Mouse (Mus musculus) intestine, embryonic 15.5 days (tissue): Measurements from ENCODE around the gene Kcnd3. TPM values are rescaled to one million over a fixed set of nuclear protein-coding genes. Genes with fewer than 3 reads are reported as not detected.

Experiments used
- ATAC-seq: fragments of 200-750 bp; cut with Nextera tagmentation; 2 replicates; pipeline ENCODE4 v1.8.0; 2017; ENCODE audit warnings: moderate TSS enrichment, moderate library complexity
- H3K27ac ChIP-seq: fragments of 300-500 bp; sonication (generic); 2 replicates; pipeline ENCODE4 v1.5.1; 2015; ENCODE audit warnings: mild to moderate bottlenecking, inconsistent platforms
- H3K27me3 ChIP-seq: fragments of 300-500 bp; sonication (generic); replicated peaks from 2 replicates; pipeline ENCODE4 v1.6.1; 2015; ENCODE audit warnings: inconsistent platforms
- H3K36me3 ChIP-seq: fragments of 300-500 bp; sonication (generic); 2 replicates; pipeline ENCODE4 v1.6.1; 2015; ENCODE audit warnings: inconsistent platforms
- H3K4me1 ChIP-seq: fragments of 300-500 bp; sonication (generic); replicated peaks from 2 replicates; pipeline ENCODE4 v1.6.1; 2015; ENCODE audit warnings: inconsistent platforms
- H3K4me2 ChIP-seq: fragments of 300-500 bp; sonication (generic); replicated peaks from 2 replicates; pipeline ENCODE4 v1.6.1; 2015; ENCODE audit warnings: mild to moderate bottlenecking, inconsistent platforms
- H3K4me3 ChIP-seq: fragments of 300-500 bp; sonication (generic); replicated peaks from 2 replicates; pipeline ENCODE4 v1.5.1; 2015; ENCODE audit warnings: inconsistent platforms
- H3K9ac ChIP-seq: fragments of 300-500 bp; sonication (generic); 2 replicates; pipeline ENCODE4 v1.6.1; 2015; ENCODE audit warnings: inconsistent platforms
- H3K9me3 ChIP-seq: fragments of 300-500 bp; sonication (generic); 2 replicates; pipeline ENCODE4 v1.6.1; 2016; ENCODE audit warnings: inconsistent platforms
- WGBS: fragments of 180-500 bp; shearing (Covaris S2); methylation state at CpG from one replicate; pipeline ENCODE4 v1.1.7; 2015; 5-methylcytosine and 5-hydroxymethylcytosine counted together
- polyA plus RNA-seq: library from polyadenylated mRNA; unstranded; fragments of >200 nt; fragmentation: Nextera tagmentation; extraction: Ambion mirVana; gene quantifications from 2 replicates; pipeline ENCODE4 v1.2.1, GENCODE M21; 2015

The Kcnd3 gene
- polyA plus RNA-seq, 1 experiment from 2014 or later = 4.3 TPM

- Histone ChIP-seq H3K27me3 (no peaks in the 10 kb centered on the region), H3K4me3 (no peak overlapping the region), H3K36me3 (no peaks in the 10 kb centered on the region), H3K27ac (no peak overlapping the region), H3K9me3 (no peaks in the 10 kb centered on the region), H3K4me1 (no peaks in the 10 kb centered on the region), H3K9ac (no peak overlapping the region), H3K4me2 (no peak overlapping the region)
- no peak for ATAC-seq
These were observed 29.7 kb upstream of the Kcnd3 start for GRCm38 (mm10) chr3:105422391-105422790.

- Histone ChIP-seq H3K27ac (no peak overlapping the region), H3K9ac (no peak overlapping the region), H3K4me1 (no peaks in the 10 kb centered on the region), H3K36me3 (no peaks in the 10 kb centered on the region), H3K4me2 (no peak overlapping the region), H3K27me3 (no peaks in the 10 kb centered on the region), H3K9me3 (no peaks in the 10 kb centered on the region), H3K4me3 (no peak overlapping the region)
- WGBS = 59% methylated on average over 4 of the region's 4 CpGs
- no peak for ATAC-seq
These were observed 28.7 kb upstream of the Kcnd3 start for GRCm38 (mm10) chr3:105423427-105423826.

GRCm38 (mm10) chr3:105428586-105428985 lies 23.5 kb upstream of the Kcnd3 start:
- Histone ChIP-seq H3K4me2 (no peak overlapping the region), H3K36me3 (no peaks in the 10 kb centered on the region), H3K27ac (no peak overlapping the region), H3K9ac (no peak overlapping the region), H3K4me1 (no peaks in the 10 kb centered on the region), H3K27me3 (no peaks in the 10 kb centered on the region), H3K9me3 (no peaks in the 10 kb centered on the region), H3K4me3 (no peak overlapping the region)
- ATAC-seq = no peak

GRCm38 (mm10) chr3:105436383-105436782 lies 15.7 kb upstream of the Kcnd3 start:
- no peaks in the 10 kb centered on the region for H3K9me3 ChIP-seq
- H3K27me3 ChIP-seq = no peaks in the 10 kb centered on the region
- H3K27ac ChIP-seq = no peak overlapping the region
- no peak overlapping the region for H3K4me3 ChIP-seq
- H3K4me1 ChIP-seq = no peaks in the 10 kb centered on the region
- H3K4me2 ChIP-seq = no peak overlapping the region
- ATAC-seq = no peak
- 51% methylated on average over 2 of the region's 2 CpGs for WGBS
- H3K36me3 ChIP-seq = no peaks in the 10 kb centered on the region
- no peak overlapping the region for H3K9ac ChIP-seq

GRCm38 (mm10) chr3:105436971-105437370 lies 15.2 kb upstream of the Kcnd3 start:
- Histone ChIP-seq H3K4me1 (no peaks in the 10 kb centered on the region), H3K36me3 (no peaks in the 10 kb centered on the region)
- 85% methylated on average over 11 of the region's 11 CpGs for WGBS

GRCm38 (mm10) chr3:105440873-105441495 lies 11.1 kb upstream of the Kcnd3 start:
- 69% methylated on average over 4 of the region's 4 CpGs for WGBS
- no peak overlapping the region for H3K4me3 ChIP-seq
- ATAC-seq = no peak
- H3K9ac ChIP-seq = no peak overlapping the region
- H3K27ac ChIP-seq = no peak overlapping the region
- no peaks in the 10 kb centered on the region for H3K36me3 ChIP-seq
- H3K9me3 ChIP-seq = no peaks in the 10 kb centered on the region
- H3K4me1 ChIP-seq = no peaks in the 10 kb centered on the region
- no peak overlapping the region for H3K4me2 ChIP-seq
- H3K27me3 ChIP-seq = no peaks in the 10 kb centered on the region

More at GRCm38 (mm10) chr3:105436971-105437370, 15.2 kb upstream of the Kcnd3 start:
- Histone ChIP-seq H3K27ac (no peak overlapping the region), H3K9me3 (no peaks in the 10 kb centered on the region), H3K4me2 (no peak overlapping the region), H3K4me3 (no peak overlapping the region), H3K9ac (no peak overlapping the region), H3K27me3 (no peaks in the 10 kb centered on the region)
- no peak for ATAC-seq

- H3K4me2 ChIP-seq = peak overlapping the region; percentile 99
- peaks cover 47% of the 10 kb centered on the region for H3K27me3 ChIP-seq
- H3K4me1 ChIP-seq = peaks cover 22% of the 10 kb centered on the region
- peak overlapping the region; percentile 48; the same call in 1 of the 2 replicates for H3K27ac ChIP-seq
- 5% methylated on average over 22 of the region's 22 CpGs for WGBS
- peak overlapping the region; percentile 59 for H3K4me3 ChIP-seq
- H3K36me3 ChIP-seq = no peaks in the 10 kb centered on the region
- ATAC-seq = peak; percentile 56
- no peaks in the 10 kb centered on the region for H3K9me3 ChIP-seq
- H3K9ac ChIP-seq = 0 out of 2 replicates have a peak overlapping the region, but pooled peaks have one; percentile 9
These were observed 1.3 kb upstream of the Kcnd3 start for GRCm38 (mm10) chr3:105450641-105451470.

GRCm38 (mm10) chr3:105452556-105453213 lies 555 bp downstream of the Kcnd3 start:
- Histone ChIP-seq H3K27ac (peak overlapping the region; percentile 66), H3K9ac (peak overlapping the region; percentile 64), H3K4me3 (peak overlapping the region; percentile 59), H3K4me1 (peaks cover 22% of the 10 kb centered on the region), H3K27me3 (peaks cover 43% of the 10 kb centered on the region), H3K4me2 (peak overlapping the region; percentile 99), H3K36me3 (no peaks in the 10 kb centered on the region), H3K9me3 (no peaks in the 10 kb centered on the region)
- 1% methylated on average over 47 of the region's 60 CpGs for WGBS
- peak; percentile 65 for ATAC-seq

GRCm38 (mm10) chr3:105453214-105453950 lies 1.3 kb downstream of the Kcnd3 start:
- ATAC-seq = no peak
- H3K27ac ChIP-seq = no peak overlapping the region
- peak overlapping the region; percentile 99 for H3K4me2 ChIP-seq
- H3K36me3 ChIP-seq = no peaks in the 10 kb centered on the region
- H3K9ac ChIP-seq = peak overlapping the region; percentile 64; the same call in 1 of the 2 replicates
- H3K4me1 ChIP-seq = peaks cover 22% of the 10 kb centered on the region
- peak overlapping the region; percentile 59 for H3K4me3 ChIP-seq
- 2% methylated on average over 19 of the region's 19 CpGs for WGBS
- no peaks in the 10 kb centered on the region for H3K9me3 ChIP-seq
- peaks cover 39% of the 10 kb centered on the region for H3K27me3 ChIP-seq

- Histone ChIP-seq H3K4me2 (no peak overlapping the region), H3K9ac (no peak overlapping the region), H3K9me3 (no peaks in the 10 kb centered on the region), H3K36me3 (no peaks in the 10 kb centered on the region), H3K4me1 (peaks cover 7% of the 10 kb centered on the region), H3K4me3 (no peak overlapping the region), H3K27me3 (peaks cover 18% of the 10 kb centered on the region), H3K27ac (no peak overlapping the region)
- 80% methylated on average over 4 of the region's 4 CpGs for WGBS
- ATAC-seq = no peak
These were observed 5.5 kb downstream of the Kcnd3 start for GRCm38 (mm10) chr3:105457657-105458056.

- no peak overlapping the region for H3K27ac ChIP-seq
- no peaks in the 10 kb centered on the region for H3K9me3 ChIP-seq
- H3K9ac ChIP-seq = no peak overlapping the region
- H3K36me3 ChIP-seq = no peaks in the 10 kb centered on the region
- H3K27me3 ChIP-seq = no peaks in the 10 kb centered on the region
- 66% methylated on average over 8 of the region's 8 CpGs for WGBS
- no peak overlapping the region for H3K4me2 ChIP-seq
- H3K4me1 ChIP-seq = no peaks in the 10 kb centered on the region
- H3K4me3 ChIP-seq = no peak overlapping the region
- ATAC-seq = no peak
These were observed 14.4 kb downstream of the Kcnd3 start for GRCm38 (mm10) chr3:105466538-105466937.

GRCm38 (mm10) chr3:105472564-105472963 lies 20.4 kb downstream of the Kcnd3 start:
- no peak overlapping the region for H3K4me3 ChIP-seq
- H3K27ac ChIP-seq = no peak overlapping the region
- 90% methylated on average over 1 of the region's 1 CpGs for WGBS
- H3K9ac ChIP-seq = no peak overlapping the region
- no peaks in the 10 kb centered on the region for H3K36me3 ChIP-seq
- no peaks in the 10 kb centered on the region for H3K9me3 ChIP-seq
- no peaks in the 10 kb centered on the region for H3K27me3 ChIP-seq
- no peak for ATAC-seq
- no peaks in the 10 kb centered on the region for H3K4me1 ChIP-seq
- no peak overlapping the region for H3K4me2 ChIP-seq
